Mouse (Mus musculus): ENCODE data around the gene Proser1. TPM values are rescaled to one million over a fixed set of nuclear protein-coding genes. Genes with fewer than 3 reads are reported as not detected.

Gene Proser1
- polyA plus RNA-seq, 1 experiment: 7.0 TPM

DNA sequence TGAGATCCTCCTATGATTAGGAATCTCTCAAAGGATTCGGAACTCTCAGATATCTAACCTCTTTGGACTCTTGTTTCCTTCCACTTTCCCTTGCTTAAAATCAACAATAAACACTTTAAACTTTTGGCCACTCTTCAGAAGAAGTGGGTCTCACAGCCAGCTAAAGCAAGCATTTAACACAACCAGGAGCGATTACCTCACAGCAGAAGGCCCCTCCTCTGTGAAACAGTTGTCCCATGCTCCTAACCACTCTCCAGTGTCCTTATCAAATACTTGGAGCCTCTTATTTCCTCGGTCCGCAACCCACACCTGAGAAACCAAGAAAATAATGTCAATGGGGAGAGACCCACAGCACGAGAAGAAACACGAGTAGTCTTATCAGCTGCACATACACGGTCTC, 10.1 kb upstream of the Proser1 start:
- Histone ChIP-seq H3K4me3 (ENCODE audit: control insufficient read depth, low read depth, low read length) (no peak overlapping the region), H3K36me3 (ENCODE audit: control insufficient read depth, insufficient read depth, low read length) (peaks cover 1% of the 10 kb centered on the region)
- no peak for TF ChIP-seq POLR2A (IDR thresholded peaks at IDR 0.05; ENCODE audit: control insufficient read depth, low read depth, low read length)
- no peak for TF ChIP-seq CTCF (IDR thresholded peaks at IDR 0.05; ENCODE audit: control insufficient read depth, insufficient read depth, insufficient replicate concordance, low read depth, low read length)

DNA sequence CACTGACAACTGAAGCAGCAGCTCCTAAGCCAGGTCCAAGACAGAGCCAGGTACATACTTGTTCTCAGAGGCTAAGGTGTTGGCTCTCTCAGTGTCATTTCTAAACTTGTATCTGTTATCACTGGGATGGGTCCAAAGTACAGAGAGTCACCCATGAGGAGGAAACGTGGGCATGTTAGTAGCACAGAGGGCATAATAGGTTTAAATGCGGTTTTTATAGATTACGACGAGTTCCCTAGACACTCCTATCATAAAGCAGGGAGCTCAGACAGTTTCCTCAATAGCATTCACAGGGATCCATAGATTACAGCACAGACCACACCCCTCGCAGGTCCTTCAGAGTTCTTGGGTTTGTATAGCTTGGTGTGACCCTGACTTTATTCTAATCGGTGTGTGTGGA, 9.5 kb upstream of the Proser1 start:
- Histone ChIP-seq H3K27ac (ENCODE audit: control insufficient read depth, insufficient read depth, low read depth, low read length) (no peak overlapping the region), H3K4me3 (ENCODE audit: control insufficient read depth, low read depth, low read length) (no peak overlapping the region), H3K27me3 (ENCODE audit: control insufficient read depth, insufficient read depth, low read length) (no peaks in the 10 kb centered on the region), H3K4me1 (ENCODE audit: control insufficient read depth, insufficient read depth, low read length) (no peaks in the 10 kb centered on the region), H3K36me3 (ENCODE audit: control insufficient read depth, insufficient read depth, low read length) (peaks cover 1% of the 10 kb centered on the region)
- no peak for TF ChIP-seq CTCF (IDR thresholded peaks at IDR 0.05; ENCODE audit: control insufficient read depth, insufficient read depth, insufficient replicate concordance, low read depth, low read length)
- no peak for TF ChIP-seq POLR2A (IDR thresholded peaks at IDR 0.05; ENCODE audit: control insufficient read depth, low read depth, low read length)

More for the DNA sequence above, 10.1 kb upstream of the Proser1 start:
- H3K27me3 ChIP-seq (ENCODE audit: control insufficient read depth, insufficient read depth, low read length): no peaks in the 10 kb centered on the region
- H3K27ac ChIP-seq (ENCODE audit: control insufficient read depth, insufficient read depth, low read depth, low read length): no peak overlapping the region
- no peaks in the 10 kb centered on the region for H3K4me1 ChIP-seq (ENCODE audit: control insufficient read depth, insufficient read depth, low read length)

DNA sequence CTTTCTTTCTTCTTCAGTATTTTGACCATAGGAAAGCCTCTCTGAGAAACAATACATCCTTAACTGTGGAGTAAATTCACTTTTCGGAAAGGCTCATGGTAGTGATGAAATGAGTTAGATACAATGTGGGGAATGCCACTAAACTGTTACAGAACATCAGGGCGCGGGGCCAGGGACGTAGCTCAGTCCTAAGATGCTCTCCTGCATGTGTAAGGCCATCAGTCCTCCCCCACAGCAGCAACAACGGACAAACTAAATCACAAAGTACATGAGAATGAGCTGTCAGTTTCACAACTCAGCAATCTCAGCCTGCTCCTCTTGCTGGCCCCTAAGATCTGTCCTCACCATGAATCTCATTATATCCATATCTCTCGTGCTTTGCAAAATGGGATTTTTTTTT, 8.9 kb upstream of the Proser1 start:
- no peak overlapping the region for H3K4me3 ChIP-seq (ENCODE audit: control insufficient read depth, low read depth, low read length)
- no peaks in the 10 kb centered on the region for H3K4me1 ChIP-seq (ENCODE audit: control insufficient read depth, insufficient read depth, low read length)
- H3K27ac ChIP-seq (ENCODE audit: control insufficient read depth, insufficient read depth, low read depth, low read length): no peak overlapping the region
- TF ChIP-seq POLR2A (IDR thresholded peaks at IDR 0.05; ENCODE audit: control insufficient read depth, low read depth, low read length): no peak
- TF ChIP-seq CTCF (IDR thresholded peaks at IDR 0.05; ENCODE audit: control insufficient read depth, insufficient read depth, insufficient replicate concordance, low read depth, low read length): no peak
- H3K36me3 ChIP-seq (ENCODE audit: control insufficient read depth, insufficient read depth, low read length): peaks cover 1% of the 10 kb centered on the region
- H3K27me3 ChIP-seq (ENCODE audit: control insufficient read depth, insufficient read depth, low read length): no peaks in the 10 kb centered on the region

DNA sequence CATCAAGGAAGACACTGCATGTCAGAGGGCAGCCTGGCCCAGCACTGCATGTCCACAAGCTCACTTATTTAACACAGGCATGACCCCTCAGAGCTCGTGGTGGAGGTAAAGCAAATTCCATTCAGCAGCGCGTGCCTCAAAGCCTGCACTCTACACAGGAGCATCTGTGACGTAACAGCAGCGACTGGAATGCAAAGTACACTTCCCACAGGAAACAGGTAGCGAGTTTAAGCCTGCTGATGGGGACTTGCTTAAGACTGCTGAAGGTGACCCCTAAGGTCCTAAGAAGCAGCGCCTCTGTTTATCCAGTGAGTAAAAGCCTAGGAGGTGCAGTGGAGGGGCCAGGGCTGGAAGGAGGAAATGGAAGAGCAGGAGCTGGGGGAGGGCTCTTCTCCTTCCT, 8.5 kb upstream of the Proser1 start:
- Histone ChIP-seq H3K27ac (ENCODE audit: control insufficient read depth, insufficient read depth, low read depth, low read length) (no peak overlapping the region), H3K36me3 (ENCODE audit: control insufficient read depth, insufficient read depth, low read length) (peaks cover 1% of the 10 kb centered on the region), H3K4me3 (ENCODE audit: control insufficient read depth, low read depth, low read length) (no peak overlapping the region), H3K27me3 (ENCODE audit: control insufficient read depth, insufficient read depth, low read length) (no peaks in the 10 kb centered on the region), H3K4me1 (ENCODE audit: control insufficient read depth, insufficient read depth, low read length) (no peaks in the 10 kb centered on the region)
- no peak for TF ChIP-seq CTCF (IDR thresholded peaks at IDR 0.05; ENCODE audit: control insufficient read depth, insufficient read depth, insufficient replicate concordance, low read depth, low read length)
- no peak for TF ChIP-seq POLR2A (IDR thresholded peaks at IDR 0.05; ENCODE audit: control insufficient read depth, low read depth, low read length)

DNA sequence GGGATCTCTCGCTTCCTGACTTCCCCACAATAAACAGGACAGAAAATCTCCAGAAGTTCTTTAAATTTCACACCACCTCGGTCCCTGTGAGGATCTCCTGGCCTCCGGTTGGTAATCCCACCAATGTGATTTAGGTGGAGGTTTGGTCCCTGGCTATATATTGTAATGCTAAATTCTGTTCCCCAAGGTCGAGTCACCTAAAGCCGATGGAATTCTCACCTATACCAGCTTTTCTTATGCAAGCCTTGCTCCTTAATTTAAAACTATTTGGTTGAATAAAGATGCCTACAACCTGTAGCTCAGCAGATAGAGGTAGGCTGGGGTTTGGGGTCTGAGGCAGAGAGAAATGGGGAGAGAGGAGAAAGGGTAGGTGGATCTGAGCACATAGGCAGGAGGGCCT, 5.7 kb upstream of the Proser1 start:
- Histone ChIP-seq H3K27ac (ENCODE audit: control insufficient read depth, insufficient read depth, low read depth, low read length) (no peak overlapping the region), H3K27me3 (ENCODE audit: control insufficient read depth, insufficient read depth, low read length) (no peaks in the 10 kb centered on the region), H3K4me1 (ENCODE audit: control insufficient read depth, insufficient read depth, low read length) (peaks cover 2% of the 10 kb centered on the region), H3K36me3 (ENCODE audit: control insufficient read depth, insufficient read depth, low read length) (peaks cover 1% of the 10 kb centered on the region), H3K4me3 (ENCODE audit: control insufficient read depth, low read depth, low read length) (no peak overlapping the region)
- TF ChIP-seq POLR2A (IDR thresholded peaks at IDR 0.05; ENCODE audit: control insufficient read depth, low read depth, low read length) (no peak), CTCF (IDR thresholded peaks at IDR 0.05; ENCODE audit: control insufficient read depth, insufficient read depth, insufficient replicate concordance, low read depth, low read length) (no peak)

DNA sequence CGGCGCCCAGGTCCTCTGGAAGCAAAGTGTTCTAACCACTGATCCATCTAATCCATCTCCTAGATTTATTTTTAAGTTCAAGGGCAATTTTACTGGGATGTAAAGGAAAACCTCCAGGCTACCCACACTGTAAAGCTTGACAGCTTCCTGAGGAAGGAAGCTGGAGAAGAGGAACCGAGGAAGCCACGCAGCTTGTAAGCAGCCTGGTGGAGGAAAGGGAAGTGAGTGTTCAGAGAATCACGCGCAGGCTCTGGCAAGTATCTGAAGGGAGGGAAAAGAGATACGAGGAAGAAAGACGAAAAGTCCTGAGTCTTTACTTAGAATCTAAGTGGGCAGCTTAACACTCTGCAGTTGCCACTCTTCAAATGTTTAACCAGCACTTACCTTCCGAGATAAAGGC, 3.4 kb upstream of the Proser1 start:
- TF ChIP-seq POLR2A (IDR thresholded peaks at IDR 0.05; ENCODE audit: control insufficient read depth, low read depth, low read length) (no peak), CTCF (IDR thresholded peaks at IDR 0.05; ENCODE audit: control insufficient read depth, insufficient read depth, insufficient replicate concordance, low read depth, low read length) (no peak)
- Histone ChIP-seq H3K27me3 (ENCODE audit: control insufficient read depth, insufficient read depth, low read length) (no peaks in the 10 kb centered on the region), H3K36me3 (ENCODE audit: control insufficient read depth, insufficient read depth, low read length) (peaks cover 1% of the 10 kb centered on the region), H3K4me1 (ENCODE audit: control insufficient read depth, insufficient read depth, low read length) (peaks cover 4% of the 10 kb centered on the region), H3K27ac (ENCODE audit: control insufficient read depth, insufficient read depth, low read depth, low read length) (no peak overlapping the region), H3K4me3 (ENCODE audit: control insufficient read depth, low read depth, low read length) (no peak overlapping the region)

DNA sequence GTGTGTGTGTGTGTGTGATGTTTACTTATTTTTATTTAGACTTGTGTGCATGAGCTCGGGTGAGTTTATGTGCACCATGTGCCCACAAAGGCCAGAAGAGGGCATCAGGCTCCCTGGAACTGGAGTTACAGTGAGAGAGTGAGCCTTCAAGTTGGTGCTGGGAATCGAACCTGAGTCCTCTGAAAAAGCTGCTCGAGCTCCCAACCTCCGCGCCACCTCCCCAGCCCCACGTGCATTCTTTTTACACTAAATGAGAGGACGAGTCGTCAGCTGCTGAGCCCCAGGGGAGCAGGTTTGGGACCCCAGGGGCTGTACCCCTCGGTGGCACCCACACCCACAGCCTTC, 793 bp upstream of the Proser1 start:
- peak overlapping the region; percentile 99 for H3K27ac ChIP-seq (ENCODE audit: control insufficient read depth, insufficient read depth, low read depth, low read length)
- no peaks in the 10 kb centered on the region; the same call in 1 of the 2 replicates for H3K36me3 ChIP-seq (ENCODE audit: control insufficient read depth, insufficient read depth, low read length)
- H3K27me3 ChIP-seq (ENCODE audit: control insufficient read depth, insufficient read depth, low read length): no peaks in the 10 kb centered on the region
- no peak for TF ChIP-seq POLR2A (IDR thresholded peaks at IDR 0.05; ENCODE audit: control insufficient read depth, low read depth, low read length)
- no peak for TF ChIP-seq CTCF (IDR thresholded peaks at IDR 0.05; ENCODE audit: control insufficient read depth, insufficient read depth, insufficient replicate concordance, low read depth, low read length)
- peaks cover 8% of the 10 kb centered on the region for H3K4me1 ChIP-seq (ENCODE audit: control insufficient read depth, insufficient read depth, low read length)
- H3K4me3 ChIP-seq (ENCODE audit: control insufficient read depth, low read depth, low read length): peak overlapping the region; percentile 98

DNA sequence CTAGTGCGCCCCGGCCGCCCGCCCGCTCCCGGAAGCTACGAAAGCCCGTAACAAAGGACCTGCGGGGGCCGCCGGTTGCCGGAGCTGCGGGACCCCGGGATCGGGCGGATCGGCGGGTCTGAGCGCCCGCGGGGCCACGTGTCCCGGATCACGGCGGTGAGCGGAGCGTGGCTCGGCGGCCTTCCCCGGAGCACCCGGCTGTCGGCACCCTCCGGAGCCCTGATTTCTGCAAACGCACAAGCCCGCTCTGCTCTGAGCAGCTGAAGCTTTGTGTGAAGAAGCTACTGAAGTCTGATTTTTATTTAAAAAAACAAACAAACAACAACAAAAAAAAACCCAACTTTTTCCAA, 274 bp downstream of the Proser1 start:
- Histone ChIP-seq H3K27me3 (ENCODE audit: control insufficient read depth, insufficient read depth, low read length) (no peaks in the 10 kb centered on the region), H3K36me3 (ENCODE audit: control insufficient read depth, insufficient read depth, low read length) (no peaks in the 10 kb centered on the region), H3K27ac (ENCODE audit: control insufficient read depth, insufficient read depth, low read depth, low read length) (peak overlapping the region; percentile 81), H3K4me3 (ENCODE audit: control insufficient read depth, low read depth, low read length) (peak overlapping the region; percentile 98), H3K4me1 (ENCODE audit: control insufficient read depth, insufficient read depth, low read length) (peaks cover 11% of the 10 kb centered on the region)
- no peak for TF ChIP-seq POLR2A (IDR thresholded peaks at IDR 0.05; ENCODE audit: control insufficient read depth, low read depth, low read length)
- TF ChIP-seq CTCF (IDR thresholded peaks at IDR 0.05; ENCODE audit: control insufficient read depth, insufficient read depth, insufficient replicate concordance, low read depth, low read length): no peak
